Mouse (Mus musculus): ENCODE measurements around the gene Zbtb17.

The Zbtb17 gene

GRCm38 (mm10) chr4:141444451-141445327, at the start of gene Zbtb17:
Gene Zbtb17, plus strand, starts transcription at chr4:141444654.
- peak; percentile 76 for DNase-seq (ENCODE audit: low read depth)

- no peak for DNase-seq (ENCODE audit: low read depth)
These were observed 49.7 kb upstream of the Zbtb17 start for GRCm38 (mm10) chr4:141394751-141395150.

- DNase-seq (ENCODE audit: low read depth) = no peak
These were observed 46.6 kb upstream of the Zbtb17 start for GRCm38 (mm10) chr4:141397861-141398260.

- no peak for DNase-seq (ENCODE audit: low read depth)
These were observed 45.9 kb upstream of the Zbtb17 start, which contains the start of gene Clcnka for GRCm38 (mm10) chr4:141398545-141398944. Gene Clcnka, minus strand, starts transcription at chr4:141398724.

- no peak for DNase-seq (ENCODE audit: low read depth)
These were observed 44.3 kb upstream of the Zbtb17 start for GRCm38 (mm10) chr4:141400171-141400570.

GRCm38 (mm10) chr4:141404518-141405313, 39.7 kb upstream of the Zbtb17 start:
- DNase-seq (ENCODE audit: low read depth) = peak; percentile 70

- no peak for DNase-seq (ENCODE audit: low read depth)
These were observed 39.2 kb upstream of the Zbtb17 start for GRCm38 (mm10) chr4:141405314-141405622.

- peak; percentile 67 for DNase-seq (ENCODE audit: low read depth)
These were observed 37.7 kb upstream of the Zbtb17 start for GRCm38 (mm10) chr4:141406516-141407299.

GRCm38 (mm10) chr4:141408577-141408976, 35.9 kb upstream of the Zbtb17 start:
- no peak for DNase-seq (ENCODE audit: low read depth)

- no peak for DNase-seq (ENCODE audit: low read depth)
These were observed 32.9 kb upstream of the Zbtb17 start for GRCm38 (mm10) chr4:141411430-141411992.

- no peak for DNase-seq (ENCODE audit: low read depth)
These were observed 28.5 kb upstream of the Zbtb17 start, which contains the start of gene Clcnkb for GRCm38 (mm10) chr4:141415924-141416323. Gene Clcnkb, minus strand, starts transcription at chr4:141416014.

- peak; percentile 13 for DNase-seq (ENCODE audit: low read depth)
These were observed 24.9 kb upstream of the Zbtb17 start for GRCm38 (mm10) chr4:141419398-141420191.

GRCm38 (mm10) chr4:141420192-141420829, 24.1 kb upstream of the Zbtb17 start, which contains the start of gene Hspb7:
Gene Hspb7, plus strand, starts transcription at chr4:141420779.
- no peak for DNase-seq (ENCODE audit: low read depth)

GRCm38 (mm10) chr4:141420886-141421285, 23.6 kb upstream of the Zbtb17 start:
- DNase-seq (ENCODE audit: low read depth) = no peak

GRCm38 (mm10) chr4:141421423-141421822, 23.0 kb upstream of the Zbtb17 start:
- no peak for DNase-seq (ENCODE audit: low read depth)

- DNase-seq (ENCODE audit: low read depth) = no peak
These were observed 21.6 kb upstream of the Zbtb17 start for GRCm38 (mm10) chr4:141422841-141423240.

GRCm38 (mm10) chr4:141423288-141423687, 21.2 kb upstream of the Zbtb17 start:
- no peak for DNase-seq (ENCODE audit: low read depth)

- DNase-seq (ENCODE audit: low read depth) = no peak
These were observed 20.6 kb upstream of the Zbtb17 start for GRCm38 (mm10) chr4:141423691-141424431.
